Mouse (Mus musculus) CD4-positive, CD25-positive, alpha-beta regulatory T cell, adult 4 months (primary cell): Measurements from ENCODE around the gene Atp6v1e1. TPM values are rescaled to one million over a fixed set of nuclear protein-coding genes. Genes with fewer than 3 reads are reported as not detected.
"Not testable (repeated sequence)": the region's sequence is repeated elsewhere in the genome, so short reads cannot be mapped to it uniquely, and the experiment has no call there.

Experiments
- ATAC-seq: one replicate; pipeline ENCODE4 v1.8.0; 2017
- polyA plus RNA-seq, 2 experiments: library from polyadenylated mRNA; unstranded; fragments of 100-300 nt; shearing (Covaris generic); gene quantifications; one replicate each; pipeline ENCODE4 v1.2.1; 2017

The Atp6v1e1 gene
- polyA plus RNA-seq: 10 to 100 TPM; 89.9 to 92.8 TPM

DNA sequence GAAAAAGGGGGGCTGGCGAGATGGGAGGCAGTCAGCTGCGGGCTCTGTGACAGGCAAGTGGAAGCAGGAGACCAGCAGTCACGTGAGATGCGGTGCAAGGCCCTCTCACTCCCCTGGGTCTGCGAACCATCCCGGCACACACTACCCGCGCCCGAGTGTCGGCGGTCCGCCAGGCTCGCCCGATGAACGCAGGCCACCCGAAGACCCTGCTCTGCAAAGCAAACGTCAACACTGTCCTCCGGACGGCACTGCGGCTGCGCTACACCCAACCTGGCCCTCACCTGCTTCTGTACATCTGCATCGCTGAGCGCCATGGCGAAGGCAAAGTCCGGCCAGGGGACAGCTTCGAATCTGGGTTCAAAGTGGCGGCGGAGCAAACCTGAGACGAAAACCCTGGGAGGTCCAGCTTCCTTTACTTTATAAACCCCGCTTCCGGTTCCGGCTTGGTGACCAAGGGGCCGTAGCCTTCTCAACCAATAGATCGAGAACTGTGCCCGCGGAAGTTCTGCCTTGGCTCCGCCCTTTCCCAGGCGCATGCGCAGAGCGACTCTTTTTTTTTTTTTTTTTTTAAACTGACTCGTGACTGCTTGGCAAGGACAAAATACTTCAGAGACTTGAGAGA is at the start of gene Atp6v1e1:
Gene Atp6v1e1 (minus strand): TSS at position 487 of the 622 bp plus-strand sequence.
- ATAC-seq: peak; percentile 97

DNA sequence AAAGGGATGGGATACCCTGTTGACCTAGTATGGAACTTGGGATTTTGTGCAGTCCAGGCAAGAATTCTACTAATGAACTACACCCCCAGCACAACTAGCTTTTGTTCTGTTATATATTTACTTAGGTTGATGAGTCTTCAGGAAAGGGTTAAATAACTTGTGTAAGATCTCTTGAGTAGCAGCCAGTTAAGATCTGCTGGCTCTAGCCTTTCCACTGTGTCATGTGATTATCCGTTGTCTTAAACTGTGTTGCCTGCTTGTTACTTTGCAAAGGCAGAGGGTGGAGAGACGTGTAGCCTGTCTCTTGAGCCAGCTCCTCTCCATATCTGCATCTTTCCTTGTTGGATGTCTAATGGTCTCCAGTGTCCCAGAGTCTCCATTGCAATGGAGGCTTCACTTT is 48.7 kb upstream of the Atp6v1e1 start:
- ATAC-seq: no peak

DNA sequence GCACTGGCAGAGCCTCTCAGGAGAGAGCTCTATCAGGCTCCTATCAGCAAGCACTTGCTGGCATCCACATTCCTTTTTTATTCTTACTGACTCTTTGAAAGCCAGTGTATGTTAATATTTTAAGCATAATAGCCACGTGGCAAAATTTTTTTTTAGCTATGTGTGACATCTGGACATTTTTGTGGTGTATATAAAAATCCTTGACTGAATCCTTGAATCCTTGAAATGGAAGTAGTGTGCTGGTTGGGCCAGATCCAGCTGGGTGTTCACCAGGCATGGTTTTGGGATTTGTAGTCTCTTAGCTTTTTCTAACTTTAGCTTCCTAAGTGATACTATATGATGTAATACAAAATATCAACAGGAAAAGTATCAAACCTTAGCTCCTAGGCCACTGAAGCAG is 46.2 kb upstream of the Atp6v1e1 start:
- ATAC-seq: no peak

DNA sequence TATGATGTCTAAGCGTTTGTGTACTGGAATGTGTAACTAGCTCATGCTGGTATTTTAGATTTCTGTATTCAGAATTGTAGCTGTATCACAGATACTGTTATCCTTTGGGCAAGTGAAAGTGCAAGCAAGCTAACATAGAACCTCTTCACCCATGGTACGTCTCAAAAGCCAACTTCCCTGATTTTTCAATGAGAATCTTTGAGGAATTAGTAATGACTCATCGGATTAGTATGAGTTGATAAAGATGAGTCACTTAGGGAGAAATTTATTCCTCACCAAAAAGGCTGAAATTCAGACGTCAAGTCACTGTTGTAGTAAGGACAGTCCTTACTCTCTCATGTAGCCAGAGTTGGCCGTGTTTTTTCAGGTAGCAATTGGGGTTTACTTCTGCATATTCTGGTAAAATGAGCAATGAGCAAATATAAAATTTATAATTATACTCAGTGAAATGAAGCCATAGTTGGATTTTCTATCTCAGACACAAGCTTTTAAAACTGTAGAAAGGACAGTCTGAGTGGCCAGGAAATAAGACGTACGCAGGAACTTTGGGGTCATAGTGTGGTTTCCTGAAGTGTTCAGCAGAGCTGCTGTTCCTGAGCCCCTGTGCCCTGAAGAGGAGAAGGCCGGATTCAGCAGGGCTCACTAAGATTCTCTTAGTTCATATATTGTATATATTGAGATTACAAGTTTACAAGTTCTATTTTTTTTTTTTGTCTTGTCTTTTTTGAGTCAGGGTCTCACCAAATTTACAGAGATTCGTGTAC is 43.6 kb upstream of the Atp6v1e1 start:
- ATAC-seq: no peak

DNA sequence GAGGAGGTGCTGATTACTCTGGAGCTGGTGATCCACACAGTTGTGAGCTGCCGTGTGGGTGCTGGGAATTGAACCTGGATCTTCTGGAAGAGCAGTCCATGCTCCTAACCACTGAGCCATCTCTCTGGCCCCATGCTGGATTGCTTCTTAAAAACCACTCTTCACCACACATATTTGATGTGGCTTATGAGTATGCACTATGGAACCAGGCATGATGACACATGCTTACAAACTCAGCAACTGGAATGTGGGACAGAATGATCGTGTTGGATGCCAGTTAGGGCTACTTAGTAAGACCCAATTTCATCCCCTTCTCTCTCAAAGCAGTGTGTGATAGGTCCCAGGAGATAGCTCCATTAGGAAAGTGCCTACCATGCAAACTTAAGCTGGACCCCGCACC is 37.5 kb upstream of the Atp6v1e1 start:
- ATAC-seq: no peak

DNA sequence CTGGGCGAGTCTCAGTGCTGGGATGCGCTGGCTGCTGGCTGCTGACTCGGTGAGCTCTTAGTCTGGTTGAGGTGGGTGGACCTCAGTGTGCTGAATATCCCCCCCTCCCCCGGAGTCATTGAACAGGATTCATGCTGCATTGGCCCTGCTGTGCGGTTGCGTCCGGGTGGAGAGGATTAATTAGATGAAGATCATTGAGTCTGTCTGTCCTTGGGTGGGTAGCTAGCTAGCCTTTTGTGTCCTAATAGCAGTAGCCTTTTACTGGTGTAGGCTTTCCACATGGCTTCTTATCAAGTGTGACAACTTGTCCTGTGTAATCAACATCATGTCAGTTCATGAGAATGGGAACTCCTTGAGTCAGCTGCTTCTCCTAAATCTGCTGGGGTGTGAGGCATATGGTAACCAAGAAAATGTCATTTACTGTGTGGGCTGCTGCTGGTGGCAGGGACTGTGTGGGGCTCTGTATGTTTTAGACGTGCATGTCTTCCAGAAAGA is 35.7 kb upstream of the Atp6v1e1 start:
- no peak for ATAC-seq

DNA sequence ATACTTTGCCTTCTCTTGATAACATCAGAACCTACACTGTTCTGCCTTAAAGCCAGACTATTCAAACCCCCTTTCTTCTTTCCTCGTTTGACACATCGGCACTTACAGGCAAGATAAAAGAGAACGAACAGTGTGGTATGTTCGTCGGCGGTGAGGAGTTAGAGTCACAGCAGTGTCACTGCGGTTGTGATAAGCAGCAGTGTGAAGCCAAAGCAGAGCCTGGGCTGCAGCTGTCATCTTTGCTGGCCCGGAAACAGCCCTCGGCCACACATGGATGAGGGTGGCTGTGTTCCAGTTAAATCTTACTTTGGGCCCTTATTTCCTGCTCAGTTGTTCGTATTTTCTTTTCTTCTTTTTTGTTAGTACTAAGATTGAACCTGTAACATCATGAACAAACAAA is 31.8 kb upstream of the Atp6v1e1 start:
- ATAC-seq: no peak

DNA sequence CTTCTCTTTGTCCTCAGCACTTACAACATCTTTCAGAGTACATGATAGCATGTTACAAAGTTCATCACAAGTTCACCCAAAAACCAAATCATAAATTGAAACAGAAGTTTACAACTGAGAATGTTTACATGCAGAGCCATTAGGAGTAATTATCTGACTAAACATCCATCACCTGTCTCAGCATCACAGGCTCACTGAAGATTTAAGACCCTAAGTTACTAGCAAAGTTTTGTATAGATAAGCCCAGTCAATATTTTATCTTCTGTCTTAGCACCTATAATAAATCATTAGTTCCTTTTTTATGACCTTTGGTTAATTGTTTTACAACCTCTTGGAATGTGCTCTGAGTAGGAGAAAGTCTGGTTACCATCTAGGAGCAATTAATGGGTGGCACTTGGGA is 28.1 kb upstream of the Atp6v1e1 start:
- not testable (repeated sequence) for ATAC-seq

DNA sequence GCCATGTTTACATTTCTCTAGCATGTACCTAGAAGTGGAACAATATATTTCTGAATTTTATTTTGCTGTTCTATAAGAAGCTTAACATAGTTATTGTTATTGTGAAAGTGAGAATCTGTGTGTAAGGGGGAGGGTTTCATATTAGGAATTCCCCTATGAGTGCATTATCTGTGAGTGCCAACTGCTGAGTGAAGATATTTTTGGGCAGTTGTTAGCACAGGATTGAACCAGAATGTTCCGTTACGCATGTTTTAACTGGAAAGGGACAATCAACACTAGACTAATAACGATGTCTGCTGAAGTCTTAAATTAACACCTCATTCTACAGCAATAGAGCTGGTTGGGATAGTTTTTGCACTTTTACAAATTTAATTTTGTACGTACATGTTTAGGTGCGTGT is 19.2 kb upstream of the Atp6v1e1 start:
- ATAC-seq: peak; percentile 68

DNA sequence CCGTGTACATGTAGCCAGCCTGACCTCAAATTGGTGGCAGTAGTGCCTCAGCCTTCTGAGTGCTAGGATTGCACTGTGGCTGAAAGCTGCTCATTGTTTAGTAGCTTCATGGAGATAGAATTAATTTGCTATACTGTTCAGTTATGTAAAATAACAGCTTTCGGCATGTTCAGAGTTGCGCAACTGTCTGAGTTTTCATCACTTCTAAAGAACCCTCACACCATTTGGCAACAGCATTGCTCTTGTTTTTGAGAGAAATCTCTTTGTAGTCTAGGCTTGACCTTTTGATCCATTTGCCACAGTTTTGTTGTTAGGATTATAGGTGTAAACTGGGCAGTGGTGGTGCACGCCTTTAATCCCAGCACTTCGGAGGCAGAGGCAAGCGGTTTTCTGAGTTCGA is 17.7 kb upstream of the Atp6v1e1 start:
- ATAC-seq: no peak

DNA sequence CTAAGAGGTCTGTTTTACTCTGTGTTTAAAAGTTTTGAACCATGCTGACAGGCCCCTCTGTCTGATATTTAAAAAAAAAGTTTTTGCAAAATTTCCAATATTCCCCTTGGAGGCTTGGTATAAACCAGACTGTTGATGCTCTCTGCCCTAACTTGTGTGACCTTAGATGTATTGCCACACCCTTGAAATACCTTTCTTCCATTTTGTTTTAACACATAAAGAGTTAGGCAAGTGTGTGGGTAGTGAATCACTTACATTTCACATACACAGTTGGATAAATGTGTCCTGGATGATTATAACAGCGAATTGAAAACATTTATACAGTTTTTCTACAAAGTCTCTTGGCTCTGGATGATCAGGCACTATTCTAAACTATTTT is 14.5 kb upstream of the Atp6v1e1 start:
- ATAC-seq: no peak

DNA sequence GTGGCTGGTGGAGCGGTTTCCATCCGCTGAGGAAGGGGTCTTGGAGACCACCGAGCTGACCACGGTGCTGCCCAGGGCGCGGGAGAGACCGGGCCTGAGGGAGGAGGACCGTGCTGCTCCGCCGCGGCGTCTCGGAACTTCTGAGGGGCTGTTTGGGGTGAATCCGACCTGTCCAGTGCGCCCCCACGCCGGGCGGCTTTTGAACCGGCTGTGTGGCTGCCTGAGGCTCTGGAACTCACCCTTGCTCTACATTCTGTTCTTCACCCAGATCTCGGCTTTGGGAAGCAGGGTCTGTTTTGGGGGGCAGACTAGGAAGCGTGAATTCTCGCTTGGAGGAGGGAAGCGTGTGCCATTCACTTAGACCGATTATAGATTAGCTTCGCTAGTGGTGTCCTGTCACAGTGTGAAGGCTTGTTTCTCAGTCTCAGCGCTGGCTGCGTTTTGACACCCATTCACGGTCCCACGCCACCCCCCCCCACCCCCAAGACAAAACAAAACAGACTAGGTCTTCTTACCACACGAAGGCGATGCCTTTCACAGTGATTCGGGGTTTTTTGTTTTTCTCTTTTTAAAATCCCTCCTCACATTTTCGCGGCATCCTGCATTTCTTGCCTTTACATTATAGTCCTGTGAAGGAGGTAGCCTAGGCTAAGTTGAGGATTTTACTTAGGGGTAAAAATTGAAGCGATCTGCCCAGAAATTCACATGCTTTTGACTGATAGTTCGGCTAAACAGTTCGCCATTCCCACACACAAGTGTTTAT is 14.0 kb upstream of the Atp6v1e1 start:
- peak; percentile 35 for ATAC-seq

DNA sequence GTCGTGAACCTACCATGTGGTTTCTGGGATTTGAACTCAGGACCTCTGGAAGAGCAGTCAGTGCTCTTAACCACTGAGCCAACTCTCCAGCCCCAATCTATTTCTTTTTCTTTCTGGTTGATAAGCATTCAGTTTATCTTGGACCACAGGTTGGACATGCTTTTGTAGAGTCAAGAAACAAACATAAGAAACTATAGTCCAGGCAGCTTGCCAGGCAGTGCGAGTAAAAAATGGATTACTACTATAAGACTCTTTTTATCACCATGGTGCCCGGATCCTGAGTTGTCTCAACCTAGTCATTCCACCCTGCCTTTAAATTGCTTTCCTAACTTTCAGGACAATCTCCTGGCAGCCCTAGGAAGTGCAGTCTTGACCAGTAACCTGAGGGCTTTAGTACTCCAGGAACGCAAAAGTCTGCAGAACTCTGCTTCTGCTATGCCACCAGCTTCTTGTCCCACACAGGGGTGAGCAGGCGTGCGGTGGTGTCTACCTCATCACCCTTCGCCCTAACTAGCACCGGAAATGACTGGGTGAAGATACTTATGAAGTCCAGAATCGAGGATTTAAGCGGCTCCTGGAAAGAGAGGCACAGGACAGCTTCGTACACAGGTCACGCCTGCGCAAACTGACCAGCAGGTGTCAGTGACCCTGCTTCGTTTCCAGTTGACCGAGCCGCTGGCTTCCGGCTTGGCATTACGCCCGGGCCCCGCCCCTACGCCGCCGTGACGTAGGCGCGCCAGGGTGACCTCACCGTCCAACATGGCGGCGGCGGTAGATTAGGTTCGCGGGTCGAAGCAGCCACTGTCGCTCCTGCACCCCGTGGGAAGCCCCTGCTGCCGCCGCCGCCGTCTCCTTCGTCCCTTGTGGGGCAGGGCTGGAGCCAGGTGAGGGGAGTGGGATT is 13.1 kb upstream of the Atp6v1e1 start, which contains the start of gene Bcl2l13:
Gene Bcl2l13 (plus strand): TSS at position 739 of the 901 bp plus-strand sequence.
- peak; percentile 91 for ATAC-seq

DNA sequence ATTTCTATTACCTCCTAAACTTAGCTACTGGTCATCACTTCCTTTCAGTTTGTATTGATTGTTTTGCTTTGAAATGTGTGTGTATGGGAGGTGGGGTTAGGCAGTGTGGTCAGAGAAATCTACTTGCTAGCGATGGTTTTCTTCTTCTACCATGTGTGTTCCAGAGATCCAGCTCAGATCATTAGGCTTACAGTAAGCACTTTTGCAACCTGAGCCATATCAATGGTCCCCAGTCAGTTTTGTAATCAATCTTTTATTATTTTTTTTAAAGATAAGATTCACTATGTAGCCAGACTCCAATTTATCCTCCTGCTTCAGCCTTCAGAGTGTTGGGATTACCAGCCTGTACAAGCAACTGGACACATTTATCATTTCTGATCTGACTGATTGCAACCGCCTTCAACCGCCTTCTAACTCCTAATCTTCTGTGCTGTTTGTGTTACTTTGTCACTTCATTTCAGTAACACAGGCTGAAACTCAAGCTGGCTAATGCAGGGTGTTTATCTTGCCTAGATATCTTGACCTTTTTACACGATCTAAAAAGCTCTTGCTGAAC is 12.3 kb upstream of the Atp6v1e1 start:
- ATAC-seq: no peak

DNA sequence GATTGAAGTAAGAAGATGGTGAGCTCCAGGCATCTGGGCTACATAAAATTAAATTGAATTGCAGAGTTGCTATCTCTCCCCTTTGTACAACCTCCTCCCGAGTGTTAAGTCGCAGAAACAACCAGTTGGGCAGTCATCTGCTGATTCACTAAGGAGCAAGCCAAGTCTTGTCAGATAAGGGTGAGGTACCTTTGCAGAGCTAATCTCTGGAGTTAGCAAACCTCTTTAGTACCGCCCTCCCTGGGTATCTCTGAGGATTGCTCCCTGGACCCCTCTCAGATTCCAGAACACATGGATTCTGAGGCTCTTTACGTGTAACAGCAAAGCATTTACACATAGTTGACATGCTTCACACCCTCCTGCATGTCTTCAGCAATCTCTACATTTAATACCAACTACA is 9.5 kb upstream of the Atp6v1e1 start:
- no peak for ATAC-seq

DNA sequence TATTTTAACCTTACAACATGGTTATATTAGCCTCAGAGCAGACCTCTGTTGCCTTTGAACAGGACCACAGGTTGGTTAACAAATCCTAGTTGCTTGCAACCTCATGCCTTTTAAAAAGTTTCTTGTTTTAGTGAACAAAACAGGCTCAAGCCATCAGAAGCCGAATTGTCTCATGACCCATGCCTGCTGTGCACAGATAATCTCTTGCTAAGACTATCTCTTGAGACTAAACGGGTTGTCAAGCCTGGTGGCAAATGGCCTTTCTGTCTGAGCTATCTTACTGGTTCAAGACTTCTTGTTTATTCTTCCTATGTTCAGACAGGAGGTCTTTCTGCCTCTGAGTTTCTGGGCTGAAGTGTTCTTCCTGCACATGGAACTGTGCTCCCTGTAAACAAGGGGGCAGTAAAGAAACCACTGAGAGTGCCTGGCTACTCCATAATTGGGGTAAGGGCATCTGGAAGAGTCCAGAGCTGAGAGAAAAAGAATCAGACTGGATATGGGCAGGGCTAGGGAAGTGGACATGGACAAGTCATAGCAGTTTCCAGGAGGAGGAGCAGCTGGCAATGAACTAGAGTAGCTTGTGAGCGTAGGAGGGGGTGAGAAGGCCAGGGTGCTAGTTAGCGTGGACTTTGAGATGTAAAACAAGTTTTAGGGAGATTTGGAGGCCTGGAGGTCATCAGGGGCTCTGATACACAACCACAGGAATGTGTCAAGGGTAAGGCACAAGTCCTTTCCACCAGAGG is 8.4 kb upstream of the Atp6v1e1 start:
- no peak for ATAC-seq

DNA sequence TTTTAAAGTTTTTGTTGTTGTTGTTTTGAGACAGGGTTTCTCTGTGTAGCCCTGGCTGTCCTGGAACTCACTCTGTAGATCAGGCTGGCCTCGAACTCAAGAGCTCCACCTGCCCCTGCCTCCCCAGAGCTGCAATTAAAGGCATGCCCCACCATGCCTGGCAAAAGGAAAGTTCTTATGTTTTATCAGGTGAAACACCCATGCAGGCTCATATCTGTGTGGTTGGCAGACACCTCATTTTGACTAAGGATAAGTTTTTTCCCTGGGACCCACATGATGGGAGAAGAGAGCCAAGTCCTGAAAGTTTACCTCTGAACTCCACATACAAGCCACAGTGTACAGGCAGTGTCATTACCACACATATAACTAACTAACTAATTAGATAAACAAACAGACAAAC is 7.5 kb upstream of the Atp6v1e1 start:
- ATAC-seq: no peak

DNA sequence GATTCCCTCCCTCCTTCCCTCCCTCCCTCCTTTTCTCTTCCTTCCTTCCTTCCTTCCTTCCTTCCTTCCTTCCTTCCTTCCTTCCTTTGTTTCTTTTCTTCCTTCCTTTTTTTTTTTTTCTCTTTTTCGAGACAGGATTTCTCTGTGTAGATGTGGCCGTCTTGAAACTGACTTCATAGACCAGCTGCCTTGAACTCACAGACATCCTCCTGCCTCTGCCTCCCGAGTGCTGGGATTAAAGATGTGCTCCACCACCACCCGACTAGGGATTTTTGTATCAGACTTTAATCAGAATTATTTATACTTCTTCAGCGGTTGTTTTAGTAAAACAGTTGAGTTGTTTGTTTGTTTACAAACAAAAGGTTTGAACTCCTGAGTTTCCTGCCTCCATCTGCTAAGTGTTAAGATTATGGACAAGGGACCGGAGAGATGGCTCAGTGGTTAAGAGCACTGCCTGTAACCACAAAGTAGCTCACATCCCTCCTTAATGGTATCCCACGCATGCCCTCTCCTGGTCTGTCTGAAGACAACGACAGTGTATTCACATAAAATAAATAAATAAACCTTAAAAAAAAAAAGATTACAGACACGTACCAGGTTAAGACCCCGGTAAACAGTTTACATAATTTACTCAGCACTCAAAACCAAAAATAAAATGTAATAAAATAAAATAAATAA is 483 bp upstream of the Atp6v1e1 start:
- ATAC-seq: peak; percentile 4

DNA sequence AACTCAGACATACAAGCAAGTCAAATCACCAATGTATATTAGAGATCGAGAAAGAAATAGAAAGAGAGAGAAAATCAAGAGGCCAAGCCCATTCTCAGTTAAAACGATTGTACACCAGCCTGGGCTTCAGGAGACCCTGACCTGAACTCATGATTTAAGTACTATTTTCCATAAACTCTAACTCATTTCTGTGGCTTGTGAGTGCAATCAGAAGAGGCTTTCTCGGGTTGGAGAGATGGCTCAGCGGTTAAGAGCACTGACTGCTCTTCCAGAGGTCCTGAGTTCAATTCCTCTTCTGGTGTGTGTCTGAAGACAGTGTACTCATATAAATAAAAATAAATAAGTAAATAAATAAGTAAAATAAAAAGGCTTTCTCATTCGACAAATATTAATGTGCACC is 878 bp downstream of the Atp6v1e1 start:
- ATAC-seq: no peak

DNA sequence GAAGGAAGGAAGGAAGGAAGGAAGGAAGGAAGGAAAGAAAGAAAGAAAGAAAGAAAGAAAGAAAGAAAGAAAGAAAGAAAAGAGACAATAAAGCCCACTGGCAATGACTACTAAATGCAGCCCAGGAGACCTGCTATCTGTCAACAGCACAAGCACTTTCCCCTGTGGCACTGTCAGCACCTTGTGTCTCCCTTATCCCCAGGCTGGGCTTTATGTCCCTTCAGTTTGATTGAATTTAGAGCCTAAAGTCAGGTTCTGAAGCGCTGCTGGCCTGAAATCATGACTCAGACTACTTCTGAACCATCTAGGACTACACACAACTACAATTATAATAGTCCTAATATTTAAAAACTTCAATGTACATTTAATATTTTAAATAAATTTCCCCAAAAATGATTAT is 1.7 kb downstream of the Atp6v1e1 start:
- ATAC-seq: no peak

DNA sequence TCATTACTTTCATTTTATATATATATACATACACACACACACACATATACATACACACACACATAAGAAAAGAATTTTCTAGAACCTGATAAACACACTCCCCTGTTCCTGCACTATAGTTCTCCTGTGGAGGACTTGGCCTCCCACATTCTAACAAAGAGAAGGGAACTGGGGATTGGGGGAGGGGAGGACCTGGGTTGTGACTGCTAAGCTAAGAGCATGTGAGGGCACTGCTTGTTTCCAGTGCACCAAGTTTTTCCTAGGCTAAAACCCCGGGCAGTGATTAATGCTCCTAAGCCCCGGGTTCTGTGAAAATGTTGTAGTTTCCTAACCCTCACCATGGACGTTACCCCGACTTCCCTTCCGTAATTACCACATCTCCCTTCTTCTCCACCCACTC is 2.4 kb downstream of the Atp6v1e1 start:
- ATAC-seq: no peak
